Mouse (Mus musculus) heart, embryonic 14.5 days (tissue): ENCODE measurements around the gene Hoxd4. TPM values are rescaled to one million over a fixed set of nuclear protein-coding genes. Genes with fewer than 3 reads are reported as not detected.
A peak's percentile ranks its signal among the peaks of the same experiment; 100 is the strongest.

Experiments used
- ATAC-seq: fragments of 200-750 bp; cut with Nextera tagmentation; 2 replicates; pipeline ENCODE4 v1.8.0; 2017; ENCODE audit warnings: low read depth, moderate TSS enrichment; ENCODE audit not compliant: insufficient number of reproducible peaks, insufficient read depth, low FRiP score
- H3K27ac ChIP-seq, 2 experiments: fragments of 200-500 bp in 1 of 2; fragments of 300-500 bp in 1 of 2; sonication (generic) in 1 of 2; replicated peaks in 1 of 2; 2 replicates each; pipeline ENCODE4 v1.5.1; 2012 to 2014; ENCODE audit warnings: low read depth in 2 of 2, low read length in 2 of 2, control low read depth in 1 of 2, mild to moderate bottlenecking in 1 of 2, mixed read lengths in 1 of 2; ENCODE audit not compliant: control insufficient read depth in 1 of 2, insufficient read depth in 1 of 2
- H3K27me3 ChIP-seq: fragments of 300-500 bp; sonication (generic); 2 replicates; pipeline ENCODE4 v1.6.1; 2014; ENCODE audit warnings: mild to moderate bottlenecking, low read length, control low read depth; ENCODE audit not compliant: control insufficient read depth, insufficient read depth
- H3K36me3 ChIP-seq: fragments of 300-500 bp; sonication (generic); 2 replicates; pipeline ENCODE4 v1.6.1; 2014; ENCODE audit warnings: mild to moderate bottlenecking, control low read depth, low read length, mixed read lengths; ENCODE audit not compliant: control insufficient read depth, insufficient read depth
- H3K4me1 ChIP-seq, 2 experiments: fragments of 200-500 bp in 1 of 2; fragments of 300-500 bp in 1 of 2; sonication (generic) in 1 of 2; 2 replicates each; pipeline ENCODE4 v1.6.1; 2012 to 2014; ENCODE audit warnings: low read length in 2 of 2, control low read depth in 1 of 2, mixed read lengths in 1 of 2; ENCODE audit not compliant: control insufficient read depth in 2 of 2, insufficient read depth in 2 of 2
- H3K4me2 ChIP-seq: fragments of 300-500 bp; sonication (generic); 2 replicates; pipeline ENCODE4 v1.6.1; 2014; ENCODE audit warnings: mild to moderate bottlenecking, low read length
- H3K4me3 ChIP-seq, 2 experiments: fragments of 200-500 bp in 1 of 2; fragments of 300-500 bp in 1 of 2; sonication (generic) in 1 of 2; 2 replicates each; pipeline ENCODE4 v1.5.1; 2012 to 2014; ENCODE audit warnings: low read length in 2 of 2, mild to moderate bottlenecking in 2 of 2, control low read depth in 1 of 2, low read depth in 1 of 2, moderate library complexity in 1 of 2; ENCODE audit not compliant: control insufficient read depth in 1 of 2, insufficient read depth in 1 of 2
- H3K9ac ChIP-seq: fragments of 300-500 bp; sonication (generic); 2 replicates; pipeline ENCODE4 v1.6.1; 2014; ENCODE audit warnings: mild to moderate bottlenecking, low read length
- H3K9me3 ChIP-seq: fragments of 300-500 bp; sonication (generic); 2 replicates; pipeline ENCODE4 v1.6.1; 2016; ENCODE audit warnings: low read length, control low read depth; ENCODE audit not compliant: control insufficient read depth
- WGBS: fragments of 180-500 bp; shearing (Covaris S2); extraction: QIAGEN DNeasy Blood & Tissue Kit; methylation state at CpG from one replicate; pipeline ENCODE4 v1.1.7; 2014; 5-methylcytosine and 5-hydroxymethylcytosine counted together
- polyA plus RNA-seq: library from polyadenylated mRNA; unstranded; fragments of >200 nt; fragmentation: Nextera tagmentation; extraction: Ambion mirVana; gene quantifications from 2 replicates; pipeline ENCODE4 v1.2.1, GENCODE M21; 2014

Gene Hoxd4
- polyA plus RNA-seq, 1 experiment from 2014 or later, result 0.34 TPM

GRCm38 (mm10) chr2:74691995-74692807 is 19.5 kb upstream of the Hoxd4 start:
- H3K4me1 ChIP-seq, result no peaks in the 10 kb centered on the region; a peak in 1 of 4 replicates
- ATAC-seq, result no peak
- no peaks in the 10 kb centered on the region for H3K9me3 ChIP-seq
- 5% methylated on average over 35 of the region's 35 CpGs for WGBS
- H3K27ac ChIP-seq, result no peak overlapping the region
- 0 out of 4 replicates have a peak overlapping the region, but pooled peaks of 1 of the 2 experiments have one; percentile 9 for H3K4me3 ChIP-seq
- H3K9ac ChIP-seq, result no peak overlapping the region
- no peak overlapping the region for H3K4me2 ChIP-seq
- no peaks in the 10 kb centered on the region for H3K36me3 ChIP-seq
- H3K27me3 ChIP-seq, result peaks cover 99% of the 10 kb centered on the region

DNA sequence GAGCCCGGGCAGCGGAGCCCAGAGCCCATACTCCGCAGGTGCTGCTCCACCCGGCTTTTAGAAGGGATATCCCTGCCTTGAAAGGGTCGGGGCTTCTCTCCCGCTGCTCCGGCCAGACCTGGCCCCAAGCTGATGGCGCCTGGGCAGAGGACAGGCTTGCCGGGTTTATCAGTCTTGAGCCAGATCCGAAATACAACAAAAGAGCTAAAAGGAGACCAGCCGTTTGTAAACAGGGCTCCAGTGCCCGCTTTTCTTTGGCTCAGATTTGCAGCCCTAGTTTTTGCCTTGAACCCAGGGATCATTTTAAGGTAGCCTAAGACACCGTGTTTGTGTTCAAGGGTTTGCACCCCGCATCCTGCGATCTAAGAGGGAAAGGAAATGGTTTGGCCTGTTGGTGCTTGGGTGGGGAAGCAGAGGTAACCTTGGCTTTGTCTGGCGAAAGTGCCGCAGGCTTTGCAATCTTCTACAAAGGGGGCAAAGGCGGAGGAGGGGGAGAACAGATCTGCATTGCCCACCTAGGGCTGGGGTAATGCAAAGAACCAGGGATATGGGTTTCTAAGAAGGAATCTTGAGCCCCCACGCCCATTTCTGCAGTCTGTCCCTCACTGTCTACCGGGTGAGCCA is 18.8 kb upstream of the Hoxd4 start:
- no peak for ATAC-seq
- Histone ChIP-seq H3K9ac (no peak overlapping the region), H3K4me1 (peaks cover 0 to 3% of the 10 kb centered on the region in 2 experiments; a peak in 2 of 4 replicates), H3K9me3 (no peaks in the 10 kb centered on the region), H3K36me3 (no peaks in the 10 kb centered on the region), H3K27ac (no peak overlapping the region), H3K4me2 (no peak overlapping the region), H3K27me3 (peaks cover 99% of the 10 kb centered on the region), H3K4me3 (0 out of 4 replicates have a peak overlapping the region, but pooled peaks of 1 of the 2 experiments have one; percentile 9)
- 2% methylated on average over 19 of the region's 20 CpGs for WGBS

DNA sequence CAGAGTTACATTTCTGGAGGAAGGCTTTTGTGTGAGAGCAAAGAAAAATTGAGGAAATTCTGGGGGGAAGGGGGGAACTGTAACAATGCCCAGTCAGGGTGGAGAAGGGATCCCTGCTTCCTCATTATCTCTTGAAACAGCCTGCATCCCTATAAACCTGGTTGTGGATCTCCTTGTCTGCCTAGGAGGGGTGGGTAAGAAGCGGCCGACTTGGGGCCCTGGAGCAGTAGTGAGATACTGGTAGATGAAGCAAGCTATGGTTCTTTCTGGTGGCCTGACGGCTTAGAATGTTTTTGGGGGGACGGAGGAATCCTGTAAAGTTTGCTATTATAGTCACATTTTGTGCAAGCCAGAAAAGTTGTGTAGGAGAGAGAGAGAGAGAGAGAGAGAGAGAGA is 18.3 kb upstream of the Hoxd4 start:
- ATAC-seq, result no peak
- H3K36me3 ChIP-seq, result no peaks in the 10 kb centered on the region
- H3K4me3 ChIP-seq, result no peak overlapping the region
- no peak overlapping the region for H3K9ac ChIP-seq
- peaks cover 0 to 7% of the 10 kb centered on the region in 2 experiments; a peak in 2 of 4 replicates for H3K4me1 ChIP-seq
- no peak overlapping the region for H3K27ac ChIP-seq
- 12% methylated on average over 4 of the region's 4 CpGs for WGBS
- H3K9me3 ChIP-seq, result no peaks in the 10 kb centered on the region
- H3K27me3 ChIP-seq, result peaks cover 99% of the 10 kb centered on the region
- no peak overlapping the region for H3K4me2 ChIP-seq

- WGBS, result 3% methylated on average over 16 of the region's 16 CpGs
- Histone ChIP-seq H3K9me3 (no peaks in the 10 kb centered on the region), H3K4me3 (no peak overlapping the region), H3K36me3 (no peaks in the 10 kb centered on the region), H3K4me2 (no peak overlapping the region), H3K27ac (no peak overlapping the region), H3K27me3 (peaks cover 99% of the 10 kb centered on the region), H3K9ac (no peak overlapping the region), H3K4me1 (peaks cover 0 to 7% of the 10 kb centered on the region in 2 experiments; a peak in 2 of 4 replicates)
- ATAC-seq, result no peak
Measured at GRCm38 (mm10) chr2:74694066-74694465, 17.7 kb upstream of the Hoxd4 start.

DNA sequence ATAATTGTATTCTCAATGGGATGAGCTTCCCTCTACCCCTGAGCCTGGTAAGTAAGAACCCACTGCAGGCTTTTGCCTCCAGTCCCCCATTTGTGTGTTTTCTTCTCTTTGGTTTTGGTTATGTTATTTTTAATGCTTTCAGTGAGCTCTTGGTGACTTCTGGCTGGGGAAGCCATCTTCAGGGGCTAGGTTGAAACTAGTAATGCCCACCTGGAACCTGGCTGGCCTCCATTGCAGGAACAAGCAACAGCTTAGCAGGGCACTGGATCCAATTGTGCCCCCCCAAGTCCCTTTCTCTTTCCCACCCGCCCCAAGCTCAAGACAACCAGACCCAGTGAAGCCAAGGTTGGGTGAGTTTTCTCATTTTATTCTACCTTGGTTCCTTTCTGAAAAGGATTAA is 16.3 kb upstream of the Hoxd4 start:
- 4% methylated on average over 1 of the region's 1 CpGs for WGBS
- Histone ChIP-seq H3K36me3 (no peaks in the 10 kb centered on the region), H3K27ac (no peak overlapping the region), H3K4me2 (no peak overlapping the region), H3K27me3 (peaks cover 100% of the 10 kb centered on the region), H3K9ac (no peak overlapping the region), H3K4me1 (peaks cover 0 to 7% of the 10 kb centered on the region in 2 experiments; a peak in 2 of 4 replicates), H3K4me3 (no peak overlapping the region), H3K9me3 (no peaks in the 10 kb centered on the region)
- ATAC-seq, result no peak

DNA sequence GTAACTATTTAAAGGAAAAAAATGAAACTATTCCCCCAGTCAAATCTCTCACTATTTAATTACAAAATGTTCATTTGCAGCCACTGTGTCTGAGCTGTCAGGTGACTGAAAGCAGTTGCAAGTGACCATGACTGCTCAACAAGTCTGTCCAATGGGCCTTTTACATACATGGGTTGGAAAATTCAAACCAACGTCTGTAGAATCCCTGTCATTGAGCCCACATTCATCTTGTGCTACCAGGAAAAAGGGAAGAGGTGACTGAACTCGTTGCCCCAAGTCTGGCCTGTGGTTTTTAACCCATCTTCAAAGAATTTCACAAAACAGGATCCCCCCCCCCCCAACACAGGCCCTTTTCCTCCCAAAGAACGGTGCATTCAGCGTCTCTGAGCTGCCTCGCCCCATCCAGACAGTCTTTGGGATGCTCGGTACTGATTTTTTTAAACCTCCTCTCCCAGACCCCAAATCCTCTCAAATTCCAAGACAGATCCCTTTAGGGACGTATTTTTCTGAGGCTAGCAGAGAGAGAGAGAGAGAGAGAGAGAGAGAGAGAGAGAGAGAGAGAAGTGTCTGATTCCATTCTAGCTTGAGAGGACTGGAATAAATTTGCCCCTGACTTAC is 15.8 kb upstream of the Hoxd4 start:
- Histone ChIP-seq H3K36me3 (no peaks in the 10 kb centered on the region), H3K4me3 (no peak overlapping the region), H3K27me3 (peaks cover 100% of the 10 kb centered on the region), H3K4me1 (peaks cover 0 to 7% of the 10 kb centered on the region in 2 experiments; a peak in 2 of 4 replicates), H3K9ac (no peak overlapping the region), H3K27ac (no peak overlapping the region), H3K4me2 (no peak overlapping the region), H3K9me3 (no peaks in the 10 kb centered on the region)
- no peak for ATAC-seq
- 4% methylated on average over 7 of the region's 7 CpGs for WGBS

DNA sequence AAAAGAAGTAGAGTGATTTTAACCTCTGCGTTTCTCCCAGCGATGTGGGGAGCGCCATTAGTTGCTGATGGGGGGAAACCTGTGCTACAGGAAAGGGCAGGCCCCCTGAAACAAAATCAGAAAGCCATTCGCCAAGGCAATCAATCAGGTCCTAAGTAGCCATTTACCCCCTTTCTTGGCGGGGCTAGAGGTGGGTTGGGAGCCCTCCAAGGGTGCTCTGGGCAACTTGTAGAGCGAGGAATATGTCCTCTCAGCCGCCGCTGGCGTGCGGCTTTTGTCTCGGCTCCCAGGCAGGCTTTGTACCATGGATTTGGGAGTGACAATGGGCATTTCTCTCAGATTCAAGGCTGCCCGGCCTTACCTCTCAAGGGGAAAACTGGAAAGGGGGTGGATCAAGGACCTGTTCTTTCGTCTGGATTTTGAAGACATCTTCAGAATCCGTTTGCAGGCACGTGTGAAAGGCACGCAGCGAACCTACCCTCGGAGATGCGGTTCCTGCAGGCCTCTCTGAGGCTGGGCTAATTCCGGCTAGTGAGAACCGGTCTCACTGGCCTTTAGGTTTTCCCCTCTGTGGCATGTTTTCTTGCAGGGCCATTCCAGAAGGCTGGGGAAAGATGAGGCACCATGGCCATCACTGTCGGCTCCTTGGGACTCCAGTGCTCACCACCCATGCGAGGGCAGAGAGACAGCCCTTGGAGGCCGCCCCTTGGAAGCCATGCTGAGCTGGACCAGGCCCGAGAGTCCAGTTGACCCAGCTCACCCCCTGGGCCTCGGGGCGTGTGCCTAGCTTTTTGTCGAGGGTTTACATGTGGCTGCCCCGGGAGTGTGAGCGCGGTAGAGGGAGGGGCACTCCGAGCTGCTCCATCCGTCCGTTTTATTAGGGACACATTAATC is 15.0 kb upstream of the Hoxd4 start:
- Histone ChIP-seq H3K27me3 (peaks cover 100% of the 10 kb centered on the region), H3K9me3 (no peaks in the 10 kb centered on the region), H3K27ac (no peak overlapping the region), H3K4me3 (no peak overlapping the region), H3K4me2 (no peak overlapping the region), H3K4me1 (peaks cover 0 to 7% of the 10 kb centered on the region in 2 experiments; a peak in 2 of 4 replicates), H3K9ac (no peak overlapping the region), H3K36me3 (no peaks in the 10 kb centered on the region)
- WGBS, result 3% methylated on average over 34 of the region's 34 CpGs
- no peak for ATAC-seq
